Mouse (Mus musculus) liver, embryonic 14.5 days (tissue): ENCODE results near the gene Mlycd.

Experiments used
- CTCF ChIP-seq: IDR thresholded peaks from 2 replicates; pipeline ENCODE4 v1.5.1; 2016; ENCODE audit warnings: antibody characterized with exemption, low read depth, control low read depth
- EP300 ChIP-seq: IDR thresholded peaks from 2 replicates; pipeline ENCODE4 v1.6.1; 2016; ENCODE audit warnings: antibody characterized with exemption, low read depth

- TF ChIP-seq CTCF (no peak), EP300 (no peak)
These were observed 37.7 kb downstream of the Mlycd start for GRCm38 (mm10) chr8:119432372-119432771.
